Mouse (Mus musculus) stomach, embryonic 14.5 days (tissue): ENCODE results near the gene Asic4. TPM values are rescaled to one million over a fixed set of nuclear protein-coding genes. Genes with fewer than 3 reads are reported as not detected.
A peak's percentile ranks its signal among the peaks of the same experiment; 100 is the strongest.

Experiments
- ATAC-seq: fragments of 200-750 bp; cut with Nextera tagmentation; 2 replicates; pipeline ENCODE4 v1.8.0; 2017; ENCODE audit warnings: low read depth, moderate TSS enrichment; ENCODE audit not compliant: insufficient number of reproducible peaks, insufficient read depth, low FRiP score
- H3K27ac ChIP-seq: fragments of 300-500 bp; sonication (generic); 2 replicates; pipeline ENCODE4 v1.5.1; 2014; ENCODE audit warnings: mild to moderate bottlenecking, low read length, moderate library complexity, mixed read lengths
- H3K27me3 ChIP-seq: fragments of 300-500 bp; sonication (generic); 2 replicates; pipeline ENCODE4 v1.6.1; 2014; ENCODE audit warnings: low read length, control low read depth, mixed read lengths; ENCODE audit not compliant: control insufficient read depth, insufficient read depth
- H3K36me3 ChIP-seq: fragments of 300-500 bp; sonication (generic); 2 replicates; pipeline ENCODE4 v1.6.1; 2014; ENCODE audit warnings: mild to moderate bottlenecking, control low read depth, low read length, moderate library complexity, mixed read lengths; ENCODE audit not compliant: control insufficient read depth, insufficient read depth
- H3K4me1 ChIP-seq: fragments of 300-500 bp; sonication (generic); 2 replicates; pipeline ENCODE4 v1.6.1; 2014; ENCODE audit warnings: low read length, control low read depth, mixed read lengths; ENCODE audit not compliant: control insufficient read depth, insufficient read depth
- H3K4me2 ChIP-seq: fragments of 300-500 bp; sonication (generic); replicated peaks from 2 replicates; pipeline ENCODE4 v1.6.1; 2014; ENCODE audit warnings: low read depth, low read length, control low read depth
- H3K4me3 ChIP-seq: fragments of 300-500 bp; sonication (generic); 2 replicates; pipeline ENCODE4 v1.5.1; 2014; ENCODE audit warnings: low read depth, low read length, control low read depth
- H3K9ac ChIP-seq: fragments of 300-500 bp; sonication (generic); replicated peaks from 2 replicates; pipeline ENCODE4 v1.6.1; 2014; ENCODE audit warnings: low read depth, mild to moderate bottlenecking, control low read depth, low read length, moderate library complexity, mixed read lengths
- H3K9me3 ChIP-seq: fragments of 300-500 bp; sonication (generic); 2 replicates; pipeline ENCODE4 v1.6.1; 2016; ENCODE audit warnings: low read depth, low read length, control low read depth; ENCODE audit not compliant: control insufficient read depth
- WGBS: fragments of 180-500 bp; shearing (Covaris S2); extraction: QIAGEN DNeasy Blood & Tissue Kit; methylation state at CpG from one replicate; pipeline ENCODE4 v1.1.7; 2014; 5-methylcytosine and 5-hydroxymethylcytosine counted together
- polyA plus RNA-seq: library from polyadenylated mRNA; unstranded; fragments of >200 nt; fragmentation: Nextera tagmentation; extraction: Ambion mirVana; gene quantifications from 2 replicates; pipeline ENCODE4 v1.2.1, GENCODE M21; 2014

Gene Asic4
- polyA plus RNA-seq, 1 experiment from 2014 or later = 0.16 TPM

DNA sequence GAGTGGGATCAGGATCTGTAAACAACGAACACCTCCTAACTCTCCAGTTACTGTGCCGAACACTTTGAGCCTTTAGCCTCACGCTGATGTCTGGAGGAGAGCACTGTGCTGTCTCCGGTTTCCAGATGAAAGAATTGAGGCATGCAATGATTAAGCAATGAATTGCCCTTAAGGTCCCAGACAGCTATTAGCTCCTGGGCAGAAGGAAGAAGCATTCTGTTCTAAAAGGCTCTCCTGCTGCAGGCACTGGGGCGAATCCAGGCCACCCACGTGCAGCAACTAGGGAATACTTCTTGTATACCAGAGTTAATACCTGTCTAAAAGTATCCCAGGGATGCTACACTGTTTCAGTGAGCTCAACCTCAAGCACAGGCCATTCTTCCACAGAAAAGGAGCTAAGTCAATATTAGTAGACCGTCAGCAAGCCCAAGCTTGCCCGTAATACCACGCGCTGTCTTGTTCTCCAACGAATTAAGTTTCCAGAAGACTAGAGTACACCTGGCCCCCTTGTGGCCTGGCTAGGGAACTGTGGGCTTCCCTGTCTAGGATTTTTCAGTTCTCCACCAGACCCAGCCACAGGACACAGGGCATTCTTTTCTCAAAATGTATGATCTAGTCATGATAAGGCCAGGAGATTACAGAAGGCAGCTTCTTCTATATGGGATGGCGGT is 44.8 kb downstream of the Asic4 start:
- Histone ChIP-seq H3K9ac (no peak overlapping the region), H3K27me3 (no peaks in the 10 kb centered on the region), H3K27ac (no peak overlapping the region), H3K4me1 (no peaks in the 10 kb centered on the region), H3K4me2 (no peak overlapping the region), H3K36me3 (peaks cover 64% of the 10 kb centered on the region), H3K4me3 (no peak overlapping the region), H3K9me3 (no peaks in the 10 kb centered on the region)
- 47% methylated on average over 12 of the region's 12 CpGs for WGBS
- peak; percentile 44; the same call in 1 of the 2 replicates for ATAC-seq

GRCm38 (mm10) chr1:75498897-75499296 is 48.7 kb downstream of the Asic4 start:
- ATAC-seq = no peak
- peaks cover 1% of the 10 kb centered on the region; the same call in 1 of the 2 replicates for H3K4me1 ChIP-seq
- 87% methylated on average over 4 of the region's 4 CpGs for WGBS
- peaks cover 73% of the 10 kb centered on the region for H3K36me3 ChIP-seq
- H3K4me2 ChIP-seq = no peak overlapping the region
- no peak overlapping the region for H3K9ac ChIP-seq
- H3K4me3 ChIP-seq = no peak overlapping the region
- no peaks in the 10 kb centered on the region for H3K27me3 ChIP-seq
- H3K9me3 ChIP-seq = no peaks in the 10 kb centered on the region
- H3K27ac ChIP-seq = no peak overlapping the region

DNA sequence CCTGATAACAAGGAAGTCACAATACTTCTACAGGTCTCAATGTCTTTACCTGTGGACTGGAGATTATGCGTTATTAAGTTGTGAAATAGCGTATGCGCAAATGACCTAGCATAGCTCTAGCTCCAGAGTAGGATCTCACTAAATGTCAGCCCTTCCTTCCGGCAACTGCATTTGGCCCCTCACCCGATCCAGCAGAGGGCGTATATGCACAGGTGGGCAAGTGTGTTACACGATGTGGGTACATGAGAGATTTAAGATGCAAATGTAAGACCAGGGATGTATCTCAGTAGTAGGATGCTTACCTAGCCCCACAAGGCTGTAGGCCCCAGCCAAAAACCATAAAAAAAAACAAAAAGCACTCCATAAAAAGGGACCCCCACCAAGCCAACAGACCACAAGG is 49.2 kb downstream of the Asic4 start:
- Histone ChIP-seq H3K9me3 (no peaks in the 10 kb centered on the region), H3K9ac (no peak overlapping the region), H3K36me3 (peaks cover 73% of the 10 kb centered on the region), H3K4me1 (peaks cover 6% of the 10 kb centered on the region), H3K4me2 (no peak overlapping the region), H3K27me3 (no peaks in the 10 kb centered on the region), H3K4me3 (no peak overlapping the region), H3K27ac (no peak overlapping the region)
- WGBS = 73% methylated on average over 7 of the region's 7 CpGs
- ATAC-seq = no peak

DNA sequence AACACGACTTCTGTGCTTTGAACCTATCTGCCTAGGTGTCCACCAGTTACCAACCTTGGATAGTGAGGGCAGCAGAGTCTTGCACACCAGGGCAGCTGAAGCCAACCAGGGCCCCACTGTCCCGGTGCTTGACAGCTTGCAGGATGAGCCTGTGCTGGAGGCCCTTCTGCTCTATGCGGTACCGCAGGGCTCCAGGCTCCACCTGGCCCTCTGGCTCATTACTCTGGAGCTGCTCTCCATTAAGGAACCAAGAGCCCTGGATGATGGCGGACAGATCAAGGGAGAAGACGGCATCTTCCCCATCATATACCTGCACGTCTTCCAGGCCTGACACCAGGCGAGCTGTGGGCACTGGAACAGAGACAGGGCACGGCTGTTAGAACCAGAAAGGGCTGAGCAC is 51.7 kb downstream of the Asic4 start:
- ATAC-seq = no peak
- no peak overlapping the region for H3K27ac ChIP-seq
- 97% methylated on average over 9 of the region's 9 CpGs for WGBS
- peaks cover 61% of the 10 kb centered on the region for H3K36me3 ChIP-seq
- no peak overlapping the region for H3K9ac ChIP-seq
- peaks cover 14% of the 10 kb centered on the region for H3K4me1 ChIP-seq
- no peaks in the 10 kb centered on the region for H3K27me3 ChIP-seq
- no peak overlapping the region for H3K4me3 ChIP-seq
- H3K9me3 ChIP-seq = no peaks in the 10 kb centered on the region
- H3K4me2 ChIP-seq = no peak overlapping the region

DNA sequence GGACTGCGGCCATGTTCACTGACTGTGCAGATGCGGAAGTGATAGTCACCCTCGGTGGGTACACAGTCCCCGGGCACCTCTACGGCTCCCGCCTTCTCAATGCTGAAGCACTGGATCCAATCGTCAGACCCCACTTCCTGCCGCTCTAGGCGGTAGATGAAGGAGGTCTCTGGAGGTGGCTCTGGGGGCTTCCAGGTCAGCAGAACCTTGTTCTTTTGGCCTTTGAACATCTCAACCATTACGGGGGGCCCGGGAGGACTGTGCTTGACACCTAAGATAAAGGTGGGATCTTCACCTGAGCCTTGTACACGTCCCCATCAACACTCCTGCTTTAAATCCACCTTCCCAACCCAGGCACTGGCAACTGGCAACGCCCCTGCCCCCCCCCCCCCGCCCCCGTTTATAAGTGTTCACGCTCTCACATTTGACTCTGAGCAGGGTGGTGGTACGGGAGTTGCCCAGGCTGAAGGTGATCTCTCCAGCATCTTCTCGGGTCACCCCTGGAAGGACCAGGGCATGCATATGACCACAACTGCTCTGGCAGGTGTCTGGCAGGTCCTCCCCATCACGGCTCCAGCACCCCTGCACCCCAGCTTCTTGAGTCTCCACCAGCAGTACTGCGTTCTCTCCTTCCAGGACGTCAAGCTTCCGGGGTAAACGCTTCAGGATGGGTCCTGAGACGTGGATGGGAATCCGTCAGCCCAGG is 52.9 kb downstream of the Asic4 start:
- Histone ChIP-seq H3K9ac (no peak overlapping the region), H3K36me3 (peaks cover 51% of the 10 kb centered on the region)

GRCm38 (mm10) chr1:75503651-75503980 is 53.4 kb downstream of the Asic4 start:
- ATAC-seq = no peak
- Histone ChIP-seq H3K27me3 (no peaks in the 10 kb centered on the region), H3K9ac (no peak overlapping the region), H3K4me2 (peak overlapping the region; percentile 97; the same call in 1 of the 2 replicates), H3K36me3 (peaks cover 45% of the 10 kb centered on the region), H3K4me3 (no peak overlapping the region), H3K4me1 (peaks cover 17% of the 10 kb centered on the region), H3K27ac (no peak overlapping the region), H3K9me3 (no peaks in the 10 kb centered on the region)
- WGBS = 63% methylated on average over 23 of the region's 23 CpGs

More for the DNA sequence above, 52.9 kb downstream of the Asic4 start:
- Histone ChIP-seq H3K27ac (no peak overlapping the region), H3K4me3 (no peak overlapping the region), H3K4me2 (no peak overlapping the region), H3K4me1 (peaks cover 17% of the 10 kb centered on the region), H3K9me3 (no peaks in the 10 kb centered on the region), H3K27me3 (no peaks in the 10 kb centered on the region)
- ATAC-seq = no peak
- 88% methylated on average over 25 of the region's 25 CpGs for WGBS

- 53% methylated on average over 9 of the region's 9 CpGs for WGBS
- Histone ChIP-seq H3K27me3 (no peaks in the 10 kb centered on the region), H3K9ac (peak overlapping the region; percentile 99), H3K4me2 (peak overlapping the region; percentile 97), H3K27ac (peak overlapping the region; percentile 99; the same call in 1 of the 2 replicates), H3K9me3 (no peaks in the 10 kb centered on the region), H3K36me3 (peaks cover 37% of the 10 kb centered on the region), H3K4me3 (peak overlapping the region; percentile 96), H3K4me1 (peaks cover 17% of the 10 kb centered on the region)
- no peak for ATAC-seq
These were observed 54.2 kb downstream of the Asic4 start for GRCm38 (mm10) chr1:75504256-75505045.

GRCm38 (mm10) chr1:75505159-75505955 is 55.1 kb downstream of the Asic4 start:
- Histone ChIP-seq H3K4me3 (peak overlapping the region; percentile 96), H3K9ac (peak overlapping the region; percentile 99), H3K4me2 (peak overlapping the region; percentile 97), H3K36me3 (peaks cover 29% of the 10 kb centered on the region), H3K9me3 (no peaks in the 10 kb centered on the region), H3K4me1 (peaks cover 18% of the 10 kb centered on the region), H3K27me3 (no peaks in the 10 kb centered on the region), H3K27ac (peak overlapping the region; percentile 99)
- ATAC-seq = peak; percentile 43
- under 1% methylated on average over 84 of the region's 84 CpGs for WGBS
